Mouse (Mus musculus) MEL (cell line): ENCODE measurements at regions not wholly inside any gene's neighbourhood (a gene's known extent, or its start where the extent isn't known, plus 50 kb on each side); places are given as distances from the start of the nearest gene placed in this dataset.

ENCODE experiments used
- DNase-seq: peaks from one replicate; pipeline ENCODE4 v3.0.0; 2011; ENCODE audit warnings: low read depth, low spot score
- H3K27ac ChIP-seq: 2 replicates; pipeline ENCODE4 v1.5.1; 2012; ENCODE audit warnings: low read depth, mild to moderate bottlenecking, control low read depth, low read length, moderate library complexity; ENCODE audit not compliant: control insufficient read depth
- H3K27me3 ChIP-seq, 2 experiments: fragments of 150-350 bp in 1 of 2; sonication (generic) in 1 of 2; 2 replicates each; pipeline ENCODE4 v1.6.1; 2012; ENCODE audit warnings: low read length in 2 of 2, mild to moderate bottlenecking in 2 of 2, improper control_type of control experiment in 1 of 2, moderate library complexity in 1 of 2; ENCODE audit not compliant: insufficient read depth in 2 of 2, control insufficient read depth in 1 of 2
- H3K36me3 ChIP-seq, 2 experiments: 2 replicates each; pipeline ENCODE4 v1.6.1; 2012 to 2014; ENCODE audit warnings: low read length in 2 of 2, improper control_type of control experiment in 1 of 2, inconsistent platforms in 1 of 2, mild to moderate bottlenecking in 1 of 2; ENCODE audit not compliant: insufficient read depth in 2 of 2, control insufficient read depth in 1 of 2
- H3K4me1 ChIP-seq, 2 experiments: fragments of 150-350 bp in 1 of 2; sonication (generic) in 1 of 2; 2 replicates each; pipeline ENCODE4 v1.6.1; 2012; ENCODE audit warnings: low read length in 2 of 2, improper control_type of control experiment in 1 of 2, mild to moderate bottlenecking in 1 of 2; ENCODE audit not compliant: insufficient read depth in 2 of 2, control insufficient read depth in 1 of 2
- H3K4me3 ChIP-seq, 2 experiments: fragments of 150-350 bp in 1 of 2; sonication (generic) in 1 of 2; 2 replicates each; pipeline ENCODE4 v1.5.1; 2012; ENCODE audit warnings: low read depth in 2 of 2, low read length in 2 of 2, mild to moderate bottlenecking in 2 of 2, moderate library complexity in 2 of 2, control low read depth in 1 of 2, improper control_type of control experiment in 1 of 2; ENCODE audit not compliant: control insufficient read depth in 1 of 2, insufficient read depth in 1 of 2
- H3K79me2 ChIP-seq: 2 replicates; pipeline ENCODE4 v1.6.1; 2012; ENCODE audit warnings: mild to moderate bottlenecking, low read length, moderate library complexity; ENCODE audit not compliant: control insufficient read depth, poor library complexity, insufficient read depth
- H3K9ac ChIP-seq: 2 replicates; pipeline ENCODE4 v1.6.1; 2012; ENCODE audit warnings: low read depth, mild to moderate bottlenecking, control low read depth, low read length, moderate library complexity; ENCODE audit not compliant: control insufficient read depth, poor library complexity, severe bottlenecking
- H3K9me3 ChIP-seq: fragments of 150-350 bp; sonication (generic); replicated peaks from 2 replicates; pipeline ENCODE4 v1.6.1; 2012; ENCODE audit warnings: mild to moderate bottlenecking, low read length, improper control_type of control experiment, moderate library complexity; ENCODE audit not compliant: insufficient read depth
- CHD1 ChIP-seq: IDR thresholded peaks from 2 replicates; pipeline ENCODE4 v1.6.1; 2012; ENCODE audit warnings: low read depth, mild to moderate bottlenecking, inconsistent platforms, low read length, improper control_type of control experiment
- CHD2 ChIP-seq: IDR thresholded peaks from 2 replicates; pipeline ENCODE4 v1.6.1; 2011; ENCODE audit warnings: low read length, improper control_type of control experiment
- E2F4 ChIP-seq: IDR thresholded peaks from 2 replicates; pipeline ENCODE4 v1.6.1; 2011; ENCODE audit warnings: low read depth, low read length, improper control_type of control experiment, borderline replicate concordance
- ELF1 ChIP-seq: IDR thresholded peaks from 2 replicates; pipeline ENCODE4 v1.6.1; 2014; ENCODE audit warnings: low read depth, mild to moderate bottlenecking, inconsistent platforms, low read length, improper control_type of control experiment, moderate library complexity
- ETS1 ChIP-seq: IDR thresholded peaks from 2 replicates; pipeline ENCODE4 v1.6.1; 2012; ENCODE audit warnings: low read depth, mild to moderate bottlenecking, inconsistent platforms, low read length, improper control_type of control experiment, moderate library complexity
- GABPA ChIP-seq: IDR thresholded peaks from 2 replicates; pipeline ENCODE4 v1.6.1; 2012; ENCODE audit warnings: low read depth, mild to moderate bottlenecking, inconsistent platforms, low read length, improper control_type of control experiment, moderate library complexity
- GATA1 ChIP-seq: IDR thresholded peaks from 2 replicates; pipeline ENCODE4 v1.6.1; 2011; ENCODE audit warnings: low read depth, low read length, improper control_type of control experiment
- JUND ChIP-seq: IDR thresholded peaks from 2 replicates; pipeline ENCODE4 v1.6.1; 2011; ENCODE audit warnings: low read depth, mild to moderate bottlenecking, improper control_type of control experiment, low read length
- MAFK ChIP-seq: IDR thresholded peaks from 2 replicates; pipeline ENCODE4 v1.6.1; 2011; ENCODE audit warnings: low read depth, mild to moderate bottlenecking, low read length, improper control_type of control experiment, borderline replicate concordance
- MAZ ChIP-seq: IDR thresholded peaks from 2 replicates; pipeline ENCODE4 v1.6.1; 2012; ENCODE audit warnings: low read depth, mild to moderate bottlenecking, inconsistent platforms, low read length, improper control_type of control experiment
- MEF2A ChIP-seq: IDR thresholded peaks from 2 replicates; pipeline ENCODE4 v1.6.1; 2014; ENCODE audit warnings: low read depth, mild to moderate bottlenecking, inconsistent platforms, low read length, improper control_type of control experiment; ENCODE audit not compliant: poor library complexity, insufficient replicate concordance, severe bottlenecking; ENCODE audit errors: extremely low read depth
- MXI1 ChIP-seq: IDR thresholded peaks from 2 replicates; pipeline ENCODE4 v1.6.1; 2011; ENCODE audit warnings: mild to moderate bottlenecking, low read depth, low read length, improper control_type of control experiment
- MYC ChIP-seq: IDR thresholded peaks from 2 replicates; pipeline ENCODE4 v1.6.1; 2011; ENCODE audit warnings: low read depth, mild to moderate bottlenecking, low read length, improper control_type of control experiment, moderate library complexity
- POLR2A ChIP-seq, 2 experiments: IDR thresholded peaks; 2 replicates each; pipeline ENCODE4 v1.6.1; 2011 to 2012; ENCODE audit warnings: low read length in 2 of 2, mild to moderate bottlenecking in 2 of 2, control low read depth in 1 of 2, improper control_type of control experiment in 1 of 2, low read depth in 1 of 2, moderate library complexity in 1 of 2; ENCODE audit not compliant: control insufficient read depth in 1 of 2, insufficient read depth in 1 of 2, poor library complexity in 1 of 2
- POLR2AphosphoS5 ChIP-seq: IDR thresholded peaks from 2 replicates; pipeline ENCODE4 v1.6.1; 2012; ENCODE audit warnings: low read depth, borderline replicate concordance, mild to moderate bottlenecking, inconsistent platforms, low read length, moderate library complexity, mixed read lengths
- RCOR1 ChIP-seq: IDR thresholded peaks from 2 replicates; pipeline ENCODE4 v1.6.1; 2012; ENCODE audit warnings: low read depth, mild to moderate bottlenecking, inconsistent platforms, low read length, improper control_type of control experiment
- SIN3A ChIP-seq: IDR thresholded peaks from 2 replicates; pipeline ENCODE4 v1.6.1; 2012; ENCODE audit warnings: low read length, improper control_type of control experiment, inconsistent platforms
- TAL1 ChIP-seq: IDR thresholded peaks from 2 replicates; pipeline ENCODE4 v1.6.1; 2012; ENCODE audit warnings: mild to moderate bottlenecking, inconsistent platforms, low read length, moderate library complexity, mixed read lengths
- TCF12 ChIP-seq: IDR thresholded peaks from 2 replicates; pipeline ENCODE4 v1.6.1; 2014; ENCODE audit warnings: low read depth, mild to moderate bottlenecking, inconsistent platforms, low read length, improper control_type of control experiment, moderate library complexity
- UBTF ChIP-seq: IDR thresholded peaks from 2 replicates; pipeline ENCODE4 v1.6.1; 2012; ENCODE audit warnings: low read depth, mild to moderate bottlenecking, inconsistent platforms, low read length, improper control_type of control experiment, moderate library complexity, borderline replicate concordance; ENCODE audit not compliant: insufficient read depth
- USF1 ChIP-seq: IDR thresholded peaks from 2 replicates; pipeline ENCODE4 v1.6.1; 2014; ENCODE audit warnings: low read depth, mild to moderate bottlenecking, inconsistent platforms, low read length, improper control_type of control experiment, moderate library complexity
- ZKSCAN1 ChIP-seq: IDR thresholded peaks from 2 replicates; pipeline ENCODE4 v1.6.1; 2012; ENCODE audit warnings: low read depth, mild to moderate bottlenecking, inconsistent platforms, low read length, improper control_type of control experiment, moderate library complexity
- ZMIZ1 ChIP-seq: IDR thresholded peaks from 2 replicates; pipeline ENCODE4 v1.6.1; 2012; ENCODE audit warnings: low read depth, mild to moderate bottlenecking, inconsistent platforms, low read length, improper control_type of control experiment, moderate library complexity
- ZNF384 ChIP-seq: IDR thresholded peaks from 2 replicates; pipeline ENCODE4 v1.6.1; 2012; ENCODE audit warnings: low read depth, mild to moderate bottlenecking, inconsistent platforms, low read length, improper control_type of control experiment

- no peak overlapping the region for H3K9ac ChIP-seq
- no peaks in the 10 kb centered on the region for H3K9me3 ChIP-seq
- no peaks in the 10 kb centered on the region for H3K36me3 ChIP-seq
- H3K27ac ChIP-seq: no peak overlapping the region
- H3K4me3 ChIP-seq: no peak overlapping the region
- DNase-seq: no peak
- H3K27me3 ChIP-seq: no peaks in the 10 kb centered on the region; a peak in 1 of 4 replicates
- no peaks in the 10 kb centered on the region for H3K4me1 ChIP-seq
- no peak for TF ChIP-seq E2F4
- no peak for TF ChIP-seq ZKSCAN1
- TF ChIP-seq POLR2AphosphoS5: no peak
- no peak for TF ChIP-seq ZNF384
- no peak for TF ChIP-seq SIN3A
- TF ChIP-seq MAFK: no peak
- no peak for TF ChIP-seq UBTF
- no peak for TF ChIP-seq GABPA
- no peak for TF ChIP-seq CHD2
- no peak for TF ChIP-seq TAL1
- TF ChIP-seq RCOR1: no peak
- no peak for TF ChIP-seq MXI1
- TF ChIP-seq TCF12: no peak
- no peak for TF ChIP-seq ZMIZ1
- no peak for TF ChIP-seq MYC
- TF ChIP-seq JUND: no peak
- TF ChIP-seq CHD1: no peak
- TF ChIP-seq GATA1: no peak
- no peaks in the 10 kb centered on the region for H3K79me2 ChIP-seq
These were observed 221.5 kb downstream of the Pdcd6ip start for GRCm38 (mm10) chr9:113486494-113487081.

- Histone ChIP-seq H3K4me1 (no peaks in the 10 kb centered on the region), H3K36me3 (no peaks in the 10 kb centered on the region), H3K79me2 (no peaks in the 10 kb centered on the region), H3K9ac (no peak overlapping the region), H3K9me3 (no peaks in the 10 kb centered on the region), H3K27me3 (no peaks in the 10 kb centered on the region; a peak in 1 of 4 replicates), H3K27ac (no peak overlapping the region), H3K4me3 (no peak overlapping the region)
- no peak for DNase-seq
- TF ChIP-seq ZMIZ1 (no peak), MEF2A (no peak), E2F4 (no peak), GATA1 (no peak), MYC (no peak), POLR2A (IDR thresholded peaks at IDR 0.05; ENCODE audit: control insufficient read depth in 1 of 2, insufficient read depth in 1 of 2, low read depth in 1 of 2, low read length in 2 of 2, poor library complexity in 1 of 2) (no peak), ETS1 (no peak), MAZ (no peak), ZNF384 (no peak), ELF1 (no peak), USF1 (no peak), TAL1 (no peak), GABPA (no peak)
These were observed 228.2 kb downstream of the Pdcd6ip start for GRCm38 (mm10) chr9:113479897-113480296.
